Mouse (Mus musculus) embryonic facial prominence, embryonic 11.5 days (tissue): ENCODE measurements around the gene Scube1. TPM values are rescaled to one million over a fixed set of nuclear protein-coding genes. Genes with fewer than 3 reads are reported as not detected.

Experiments used
- ATAC-seq: fragments of 200-750 bp; cut with Nextera tagmentation; replicated peaks from 2 replicates; pipeline ENCODE4 v1.8.0; 2017; ENCODE audit warnings: low read depth; ENCODE audit not compliant: insufficient number of reproducible peaks, low FRiP score, low TSS enrichment
- DNase-seq: peaks from one replicate; pipeline ENCODE4 v3.0.0-alpha.2; 2015; ENCODE audit warnings: low spot score
- H3K27ac ChIP-seq: fragments of 300-500 bp; sonication (generic); replicated peaks from 2 replicates; pipeline ENCODE4 v1.5.1; 2014; ENCODE audit warnings: mild to moderate bottlenecking, low read depth, low read length, control low read depth
- H3K27me3 ChIP-seq: fragments of 300-500 bp; sonication (generic); 2 replicates; pipeline ENCODE4 v1.6.1; 2014; ENCODE audit warnings: mild to moderate bottlenecking, low read length, moderate library complexity, mixed read lengths; ENCODE audit not compliant: control insufficient read depth, insufficient read depth
- H3K36me3 ChIP-seq: fragments of 300-500 bp; sonication (generic); replicated peaks from 2 replicates; pipeline ENCODE4 v1.6.1; 2014; ENCODE audit warnings: low read depth, mild to moderate bottlenecking, low read length, moderate library complexity, mixed read lengths; ENCODE audit not compliant: control insufficient read depth, insufficient read depth
- H3K4me1 ChIP-seq: fragments of 300-500 bp; sonication (generic); 2 replicates; pipeline ENCODE4 v1.6.1; 2014; ENCODE audit warnings: low read length, mixed read lengths; ENCODE audit not compliant: control insufficient read depth, insufficient read depth
- H3K4me2 ChIP-seq: fragments of 300-500 bp; sonication (generic); 2 replicates; pipeline ENCODE4 v1.6.1; 2014; ENCODE audit warnings: low read depth, mild to moderate bottlenecking, control low read depth, low read length, moderate library complexity
- H3K4me3 ChIP-seq: fragments of 300-500 bp; sonication (generic); 2 replicates; pipeline ENCODE4 v1.5.1; 2014; ENCODE audit warnings: low read depth, low read length, control low read depth
- H3K9ac ChIP-seq: fragments of 300-500 bp; sonication (generic); replicated peaks from 2 replicates; pipeline ENCODE4 v1.6.1; 2014; ENCODE audit warnings: mild to moderate bottlenecking, control low read depth, low read length
- H3K9me3 ChIP-seq: fragments of 300-500 bp; sonication (generic); replicated peaks from 2 replicates; pipeline ENCODE4 v1.6.1; 2016; ENCODE audit warnings: mild to moderate bottlenecking, low read length, inconsistent platforms, mixed read lengths; ENCODE audit not compliant: control insufficient read depth
- WGBS: fragments of 180-500 bp; shearing (Covaris S2); extraction: QIAGEN DNeasy Blood & Tissue Kit; methylation state at CpG from one replicate; pipeline ENCODE4 v1.1.7; 2014; 5-methylcytosine and 5-hydroxymethylcytosine counted together
- polyA plus RNA-seq: library from polyadenylated mRNA; unstranded; fragments of >200 nt; fragmentation: Nextera tagmentation; extraction: Ambion mirVana; gene quantifications from 2 replicates; pipeline ENCODE4 v1.2.1, GENCODE M21; 2014

Gene Scube1
- polyA plus RNA-seq, 1 experiment from 2014 or later: 30.2 TPM

GRCm38 (mm10) chr15:83725556-83726200 is 857 bp upstream of the Scube1 start:
- peak; percentile 8; the same call in 1 of the 2 replicates for ATAC-seq
- Histone ChIP-seq H3K9ac (0 out of 2 replicates have a peak overlapping the region, but pooled peaks have one; percentile 9), H3K4me2 (no peak overlapping the region; the same call in none of the 2 replicates), H3K36me3 (no peaks in the 10 kb centered on the region), H3K27me3 (no peaks in the 10 kb centered on the region), H3K4me3 (no peak overlapping the region; the same call in 1 of the 2 replicates), H3K9me3 (no peaks in the 10 kb centered on the region), H3K27ac (no peak overlapping the region), H3K4me1 (peaks cover 11% of the 10 kb centered on the region)
- peak; percentile 39 for DNase-seq
- WGBS: 11% methylated on average over 28 of the region's 28 CpGs

GRCm38 (mm10) chr15:83724160-83724885 is 498 bp downstream of the Scube1 start:
- Histone ChIP-seq H3K4me2 (peak overlapping the region; percentile 86), H3K36me3 (no peaks in the 10 kb centered on the region), H3K27me3 (no peaks in the 10 kb centered on the region), H3K27ac (0 out of 2 replicates have a peak overlapping the region, but pooled peaks have one; percentile 5), H3K4me3 (peak overlapping the region; percentile 59), H3K9me3 (no peaks in the 10 kb centered on the region), H3K4me1 (peaks cover 11% of the 10 kb centered on the region), H3K9ac (peak overlapping the region; percentile 74)
- ATAC-seq (no peak), DNase-seq (no peak)
- under 1% methylated on average over 52 of the region's 61 CpGs for WGBS

GRCm38 (mm10) chr15:83715582-83716228 is 9.1 kb downstream of the Scube1 start:
- peak; percentile 61 for DNase-seq
- WGBS: 31% methylated on average over 6 of the region's 6 CpGs
- H3K4me1 ChIP-seq: peaks cover 6% of the 10 kb centered on the region; the same call in 1 of the 2 replicates
- no peak for ATAC-seq
- H3K27me3 ChIP-seq: no peaks in the 10 kb centered on the region
- no peak overlapping the region for H3K27ac ChIP-seq
- no peak overlapping the region for H3K9ac ChIP-seq
- no peaks in the 10 kb centered on the region for H3K36me3 ChIP-seq
- H3K9me3 ChIP-seq: no peaks in the 10 kb centered on the region
- H3K4me3 ChIP-seq: no peak overlapping the region
- no peak overlapping the region for H3K4me2 ChIP-seq

- no peak overlapping the region for H3K9ac ChIP-seq
- peaks cover 11% of the 10 kb centered on the region; the same call in 1 of the 2 replicates for H3K4me1 ChIP-seq
- H3K27ac ChIP-seq: peak overlapping the region; percentile 28; the same call in 1 of the 2 replicates
- no peaks in the 10 kb centered on the region for H3K9me3 ChIP-seq
- no peaks in the 10 kb centered on the region for H3K27me3 ChIP-seq
- peak; percentile 50 for DNase-seq
- no peak for ATAC-seq
- no peak overlapping the region for H3K4me3 ChIP-seq
- 45% methylated on average over 10 of the region's 10 CpGs for WGBS
- H3K4me2 ChIP-seq: no peak overlapping the region
- H3K36me3 ChIP-seq: no peaks in the 10 kb centered on the region
Measured at GRCm38 (mm10) chr15:83712798-83713197, 12.0 kb downstream of the Scube1 start.

GRCm38 (mm10) chr15:83712361-83712760 is 12.5 kb downstream of the Scube1 start:
- Histone ChIP-seq H3K9me3 (no peaks in the 10 kb centered on the region), H3K27me3 (no peaks in the 10 kb centered on the region), H3K4me3 (no peak overlapping the region), H3K4me2 (no peak overlapping the region), H3K36me3 (no peaks in the 10 kb centered on the region), H3K27ac (peak overlapping the region; percentile 28; the same call in 1 of the 2 replicates), H3K4me1 (peaks cover 11% of the 10 kb centered on the region; the same call in 1 of the 2 replicates), H3K9ac (no peak overlapping the region)
- ATAC-seq (no peak), DNase-seq (no peak)
- WGBS: 80% methylated on average over 5 of the region's 5 CpGs

- Histone ChIP-seq H3K27ac (no peak overlapping the region; the same call in 1 of the 2 replicates), H3K4me3 (no peak overlapping the region), H3K4me1 (peaks cover 17% of the 10 kb centered on the region), H3K36me3 (no peaks in the 10 kb centered on the region), H3K9me3 (no peaks in the 10 kb centered on the region), H3K4me2 (no peak overlapping the region), H3K9ac (0 out of 2 replicates have a peak overlapping the region, but pooled peaks have one; percentile 6), H3K27me3 (no peaks in the 10 kb centered on the region)
- ATAC-seq (peak; percentile 53), DNase-seq (peak; percentile 59)
- 12% methylated on average over 23 of the region's 23 CpGs for WGBS
Measured at GRCm38 (mm10) chr15:83709889-83710774, 14.7 kb downstream of the Scube1 start.

- whole genome bisulfite sequencing: 33% methylated on average over 10 of the region's 10 CpGs
Measured at GRCm38 (mm10) chr15:83706528-83707199, 18.2 kb downstream of the Scube1 start.

More at GRCm38 (mm10) chr15:83706528-83707199, 18.2 kb downstream of the Scube1 start:
- Histone ChIP-seq H3K36me3 (peaks cover 5% of the 10 kb centered on the region; the same call in 1 of the 2 replicates), H3K4me2 (no peak overlapping the region), H3K9me3 (no peaks in the 10 kb centered on the region), H3K27me3 (no peaks in the 10 kb centered on the region; the same call in 1 of the 2 replicates), H3K9ac (no peak overlapping the region), H3K4me3 (no peak overlapping the region), H3K27ac (no peak overlapping the region; the same call in 1 of the 2 replicates), H3K4me1 (peaks cover 11% of the 10 kb centered on the region)
- ATAC-seq: no peak
- DNase-seq: peak; percentile 26
